8 mouse cellular contexts compared by ENCODE assay signal in the genomic region with DNA sequence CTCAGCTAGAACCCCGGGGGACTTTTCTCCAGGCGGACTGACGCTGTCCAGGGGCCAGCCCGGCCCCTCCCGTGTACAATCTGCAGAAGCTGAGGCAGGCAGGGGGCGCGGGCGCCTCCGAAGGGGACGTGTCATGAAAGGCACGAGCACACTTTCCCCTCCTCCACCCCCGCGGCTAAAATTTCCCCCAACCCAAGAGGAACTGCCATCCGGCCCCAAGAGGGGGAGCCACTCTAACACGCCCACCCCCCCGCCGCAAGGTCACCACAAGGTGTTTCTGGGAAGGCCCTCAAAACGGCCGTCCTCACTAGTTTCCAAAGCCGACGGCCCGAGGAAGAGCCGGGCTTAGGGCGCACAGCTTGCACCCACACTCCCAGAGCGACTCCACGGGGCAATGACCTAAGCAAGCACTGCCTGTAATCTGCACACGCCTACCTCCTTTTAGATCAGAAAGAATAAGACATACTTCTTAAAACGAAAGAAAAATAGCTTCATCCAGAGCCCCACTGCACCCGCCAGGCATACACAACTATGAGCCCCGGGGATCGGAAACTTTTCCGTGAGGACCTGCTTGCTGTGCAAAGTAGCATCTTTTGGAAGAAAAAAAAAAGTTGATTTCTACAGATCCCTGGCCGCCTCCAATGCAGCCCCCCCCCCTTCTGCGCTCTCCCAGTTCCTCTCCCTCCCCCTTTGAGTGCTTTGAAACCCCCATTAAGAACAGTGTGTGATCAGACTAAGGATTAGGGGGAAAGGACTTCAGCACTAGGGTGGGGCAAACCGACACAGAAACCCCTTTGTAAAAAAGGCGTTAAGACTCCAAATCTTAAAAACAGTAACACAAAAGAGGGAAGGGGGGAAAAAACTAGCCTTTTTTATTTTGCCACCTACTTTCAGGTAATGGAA. TPM values are rescaled to one million over a fixed set of nuclear protein-coding genes. Genes with fewer than 3 reads are reported as not detected.
A peak's percentile ranks its signal among the peaks of the same experiment; 100 is the strongest.
DNase-seq lines count a peak whose midpoint lies in the region; ATAC-seq and TF ChIP-seq lines count a peak whose summit lies in the region.

No protein-coding gene starts in this region.

- H3K4me3 ChIP-seq in ES-E14 (ENCODE audit: insufficient read depth in 1 of 2, low read depth in 1 of 2, low read length in 2 of 2, poor library complexity in 1 of 2, severe bottlenecking in 1 of 2) = peak overlapping the region; percentile 79 to 95
- H3K4me3 ChIP-seq in forebrain, embryonic 16.5 days (replicated peaks; ENCODE audit: low read length) = peak overlapping the region; percentile 81
- H3K4me3 ChIP-seq in lung, embryonic 16.5 days (ENCODE audit: low read length) = peak overlapping the region; percentile 92

- DNase-seq in ES-E14 (ENCODE audit: low read depth, low spot score) = peak; percentile 62
- DNase-seq in cerebellum, adult 11-12 months = peak; percentile 63
- peak; percentile 82 for DNase-seq in heart, postnatal 4 days
- peak; percentile 34 to 39 for DNase-seq in layer of hippocampus, adult 8-10 months (ENCODE audit: low spot score in 2 of 2)
- peak; percentile 57 for DNase-seq in ovary, postnatal 36 days (ENCODE audit: low spot score)
- peak; percentile 66 for DNase-seq in thymus, postnatal 4 days

- no peaks in the 10 kb centered on the region for H3K27me3 ChIP-seq in forebrain, embryonic 16.5 days (replicated peaks; ENCODE audit: control insufficient read depth, insufficient read depth, low read length)
- H3K27me3 ChIP-seq in lung, embryonic 16.5 days (ENCODE audit: control insufficient read depth, insufficient read depth, low read depth, low read length) = no peaks in the 10 kb centered on the region

- H3K36me3 ChIP-seq in ES-E14 (ENCODE audit: control insufficient read depth, insufficient read depth, low read length, poor library complexity, severe bottlenecking) = peaks cover 19% of the 10 kb centered on the region
- no peaks in the 10 kb centered on the region for H3K36me3 ChIP-seq in forebrain, embryonic 16.5 days (ENCODE audit: control insufficient read depth, insufficient read depth)
- peaks cover 7% of the 10 kb centered on the region; the same call in 1 of the 2 replicates for H3K36me3 ChIP-seq in lung, embryonic 16.5 days (ENCODE audit: control insufficient read depth, insufficient read depth, low read length)

- H3K9ac ChIP-seq in ES-E14 (ENCODE audit: insufficient read depth, low read depth, low read length, poor library complexity, severe bottlenecking) = peak overlapping the region; percentile 94
- peak overlapping the region; percentile 86 for H3K9ac ChIP-seq in forebrain, embryonic 16.5 days (replicated peaks; ENCODE audit: low read depth, low read length)
- peak overlapping the region; percentile 92 for H3K9ac ChIP-seq in lung, embryonic 16.5 days (ENCODE audit: low read length)

- WGBS in forebrain, embryonic 16.5 days = under 1% methylated on average over 36 of the region's 36 CpGs
- under 1% methylated on average over 36 of the region's 36 CpGs for whole genome bisulfite sequencing in lung, embryonic 16.5 days

- H3K4me2 ChIP-seq in forebrain, embryonic 16.5 days (ENCODE audit: low read length) = peak overlapping the region; percentile 64
- peak overlapping the region; percentile 72 for H3K4me2 ChIP-seq in lung, embryonic 16.5 days (ENCODE audit: low read depth, low read length)

- in situ Hi-C loops in ES-E14 (cut with MboI; ENCODE audit: low sequenced_read_pairs in 2 of 2, unreplicated experiment in 2 of 2) = no loop called here

- ATAC-seq in forebrain, embryonic 16.5 days = no peak
- ATAC-seq in lung, embryonic 16.5 days (ENCODE audit: low read depth) = 0 out of 2 replicates have a peak, but pooled peaks have one; percentile 5

- no peaks in the 10 kb centered on the region for H3K9me3 ChIP-seq in ES-E14 (ENCODE audit: control insufficient read depth, insufficient read depth, low read depth, low read length)
- H3K9me3 ChIP-seq in forebrain, embryonic 16.5 days (ENCODE audit: control insufficient read depth, low read length) = no peaks in the 10 kb centered on the region
- no peaks in the 10 kb centered on the region for H3K9me3 ChIP-seq in lung, embryonic 16.5 days (ENCODE audit: control insufficient read depth, low read length)

- H3K27ac ChIP-seq in ES-E14 (ENCODE audit: insufficient read depth, low read depth, low read length, poor library complexity, severe bottlenecking) = peak overlapping the region; percentile 100
- H3K27ac ChIP-seq in forebrain, embryonic 16.5 days (ENCODE audit: low read length) = peak overlapping the region; percentile 99
- H3K27ac ChIP-seq in lung, embryonic 16.5 days (ENCODE audit: low read length) = peak overlapping the region; percentile 100

- H3K4me1 ChIP-seq in ES-E14 (ENCODE audit: control insufficient read depth in 2 of 2, insufficient read depth in 2 of 2, low read length in 2 of 2, poor library complexity in 1 of 2) = no peaks in the 10 kb centered on the region; a peak in 1 of 4 replicates
- peaks cover 24% of the 10 kb centered on the region for H3K4me1 ChIP-seq in forebrain, embryonic 16.5 days (replicated peaks; ENCODE audit: control insufficient read depth, insufficient read depth, low read length)
- H3K4me1 ChIP-seq in lung, embryonic 16.5 days (replicated peaks; ENCODE audit: control insufficient read depth, insufficient read depth, low read length) = peaks cover 32% of the 10 kb centered on the region

TF ChIP-seq in ES-E14, 5 proteins besides CTCF, POLR2A, EP300 and RAD21:
- TF ChIP-seq ZC3H11A (IDR thresholded peaks at IDR 0.05; ENCODE audit: borderline replicate concordance, low read depth, low read length) (no peak), CHD2 (IDR thresholded peaks at IDR 0.05; ENCODE audit: low read depth, low read length) (no peak), MAFK (IDR thresholded peaks at IDR 0.05; ENCODE audit: insufficient read depth, low read depth, low read length) (no peak), ZNF384 (IDR thresholded peaks at IDR 0.05; ENCODE audit: low read depth, low read length) (no peak), HCFC1 (IDR thresholded peaks at IDR 0.05; ENCODE audit: borderline replicate concordance, insufficient read depth, low read length) (no peak)

RNA-seq across cellular contexts. Expression of gene Spry2, which starts 1.4 kb away (rescaled TPM):
- 49.5 and 69.0 TPM in 2 replicates for total RNA-seq in ES-E14 (2012; rRNA removed)
- polyA plus RNA-seq in forebrain, embryonic 16.5 days (2015; fragmentation: Nextera tagmentation; extraction: Ambion mirVana) = 29.6 and 39.0 TPM in 2 replicates
- 10 to 100 TPM; 66.1 to 73.2 TPM for total RNA-seq in heart, postnatal 4 days (2021)
- total RNA-seq in layer of hippocampus, adult 8-10 months (2022) = 10 to 100 TPM; 69.0 to 80.8 (median 69.4) TPM
- polyA plus RNA-seq in lung, embryonic 16.5 days (2015; fragmentation: Nextera tagmentation; extraction: Ambion mirVana) = 52.1 and 61.7 TPM in 2 replicates
